Mouse (Mus musculus) layer of hippocampus, postnatal 25 days (tissue): Measurements from ENCODE around the gene Zdhhc8. TPM values are rescaled to one million over a fixed set of nuclear protein-coding genes. Genes with fewer than 3 reads are reported as not detected.
"Not testable (repeated sequence)": the region's sequence is repeated elsewhere in the genome, so short reads cannot be mapped to it uniquely, and the experiment has no call there.

Experiments
- DNase-seq, 2 experiments: peaks; one replicate each; pipeline ENCODE4 v3.0.0; 2022; ENCODE audit warnings: mixed read lengths in 2 of 2, low spot score in 1 of 2; ENCODE audit errors: extremely low spot score in 1 of 2
- total RNA-seq, 2 experiments: library from RNA; stranded (reverse); gene quantifications; 2 replicates each; pipeline ENCODE4 v1.2.3; 2021

Gene Zdhhc8
- total RNA-seq, 2 experiments from 2014 or later = 77.0 to 95.9 TPM

DNA sequence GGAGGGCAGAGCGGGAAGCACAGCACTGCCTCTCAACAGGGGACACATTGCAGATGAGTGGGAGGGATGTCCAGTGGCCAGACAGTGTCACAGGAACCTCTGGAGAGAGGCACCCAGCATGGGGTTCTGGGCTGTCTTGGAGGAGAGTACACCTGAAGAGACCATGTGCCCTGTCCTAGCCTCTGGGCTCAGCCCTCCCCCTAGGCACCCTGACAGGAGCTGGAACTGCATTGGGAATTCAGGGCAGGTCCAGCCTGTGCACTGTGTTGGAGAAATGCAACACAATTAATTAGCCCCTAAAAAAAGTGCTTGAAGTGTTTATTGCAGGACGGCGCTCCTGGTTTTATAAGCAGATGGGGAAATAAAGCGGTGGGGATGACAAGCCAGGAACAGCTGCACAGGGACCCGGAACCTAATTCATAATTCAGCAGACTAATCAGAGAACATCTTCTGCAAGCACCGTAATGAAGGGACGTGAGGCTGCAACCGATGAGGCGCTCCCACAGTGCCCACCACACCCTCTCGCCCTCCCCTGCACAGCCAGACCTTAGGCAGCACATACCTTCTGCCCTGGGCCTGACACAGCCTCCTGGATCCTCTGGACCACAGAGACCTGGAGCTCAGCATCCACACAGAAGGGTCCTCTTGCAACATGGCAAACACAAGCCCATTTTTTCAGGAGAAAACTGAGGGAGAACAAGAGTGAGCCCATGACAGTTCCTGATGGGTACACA is 36.4 kb downstream of the Zdhhc8 start:
- DNase-seq = no peak

DNA sequence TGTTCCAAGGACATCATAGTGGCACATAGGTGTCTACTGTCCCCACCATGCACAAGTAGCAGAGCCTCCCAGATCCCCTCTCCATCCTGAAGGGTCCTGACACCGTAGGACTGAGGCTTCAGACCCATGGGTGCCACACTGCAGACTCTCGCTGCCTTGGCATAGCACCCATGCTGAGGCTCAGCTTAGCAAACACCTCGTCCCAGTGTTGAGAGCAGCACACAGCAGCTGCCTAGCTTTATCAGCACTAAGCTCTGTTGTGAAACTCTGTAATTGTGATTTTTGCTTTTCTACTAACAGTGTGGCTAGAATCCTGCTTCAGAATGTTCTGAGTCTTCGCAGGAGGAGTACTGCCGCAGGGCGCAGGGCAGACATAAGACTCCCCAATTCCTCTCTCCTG is 37.1 kb downstream of the Zdhhc8 start:
- no peak for DNase-seq

DNA sequence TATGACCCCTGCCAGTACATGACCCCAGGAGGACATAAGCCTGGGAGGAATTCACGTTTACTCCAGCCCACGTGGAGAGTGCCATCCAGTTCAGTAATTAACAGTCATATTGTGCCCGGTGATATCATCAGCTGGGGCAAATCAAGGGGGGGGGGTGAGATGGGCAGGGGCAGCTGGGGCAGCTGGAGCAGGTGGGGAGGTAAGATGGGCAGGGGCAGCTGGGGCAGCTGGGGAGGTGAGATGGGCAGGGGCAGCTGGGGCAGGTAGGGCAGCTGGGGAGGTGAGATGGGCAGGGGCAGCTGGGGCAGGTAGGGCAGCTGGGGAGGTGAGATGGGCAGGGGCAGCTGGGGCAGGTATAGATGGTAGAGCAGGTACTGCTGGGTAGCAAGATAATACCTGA is 39.4 kb downstream of the Zdhhc8 start:
- not testable (repeated sequence) for DNase-seq

GRCm38 (mm10) chr16:18195068-18195467 is 39.9 kb downstream of the Zdhhc8 start:
- DNase-seq = peak in 1 of 2 experiments; percentile 20

DNA sequence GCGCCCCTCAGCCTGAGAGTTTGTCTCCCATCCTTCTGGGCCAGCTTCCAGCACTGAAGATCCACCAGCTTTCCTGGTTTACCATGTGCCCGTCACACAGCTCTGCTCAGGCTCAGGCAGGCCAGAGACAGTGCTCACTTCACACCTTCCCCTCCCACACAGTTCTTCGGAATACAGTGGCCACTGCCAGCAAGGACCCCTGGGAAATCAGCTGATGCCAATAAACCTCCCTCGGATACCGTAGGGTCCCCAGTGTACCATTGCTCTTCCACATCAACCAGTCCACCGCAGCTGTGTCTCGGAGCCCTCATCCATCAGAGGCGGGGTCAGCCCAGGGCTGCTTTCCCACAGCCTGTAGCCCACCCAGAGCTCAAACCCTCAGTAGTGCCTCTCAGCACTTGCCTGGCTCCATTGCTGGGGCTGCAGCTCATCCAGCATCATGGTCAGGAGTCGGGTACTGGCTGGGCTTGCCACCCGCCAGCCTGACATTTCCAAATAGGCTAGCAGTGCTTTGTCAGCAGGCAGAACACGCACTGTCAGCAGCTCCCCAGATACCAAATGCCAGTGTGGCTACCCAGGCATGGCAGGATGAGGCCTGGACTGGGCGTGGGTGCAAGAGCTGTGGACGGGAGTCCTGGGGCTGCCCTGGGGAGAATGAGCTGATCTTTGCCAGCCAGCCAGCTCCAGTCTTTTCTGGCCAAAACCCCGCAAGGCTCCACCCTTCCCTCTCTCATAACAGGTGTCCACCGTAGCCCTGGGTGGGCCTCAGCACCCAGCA is 40.5 kb downstream of the Zdhhc8 start:
- peak in 1 of 2 experiments; percentile 17 for DNase-seq

DNA sequence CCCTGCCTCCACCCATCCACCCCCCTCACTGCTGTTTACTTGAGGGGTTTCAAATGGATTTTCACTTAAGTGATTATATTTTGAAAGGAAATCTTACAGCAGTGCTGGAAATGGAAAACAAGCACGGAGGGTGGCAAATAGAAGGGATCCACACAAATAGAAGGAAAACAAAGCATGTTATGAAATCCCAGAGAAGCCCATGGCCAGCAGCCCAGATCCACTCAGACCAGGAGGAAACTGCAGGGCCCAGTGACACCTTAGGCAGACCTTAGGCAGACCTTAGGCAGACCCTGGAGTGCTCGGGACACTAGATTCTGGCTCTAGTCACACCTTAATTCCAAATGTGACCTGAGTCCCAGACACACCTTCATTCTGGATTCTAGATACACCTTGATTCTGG is 43.9 kb downstream of the Zdhhc8 start:
- DNase-seq = no peak

- DNase-seq = no peak
These were observed 47.7 kb downstream of the Zdhhc8 start for GRCm38 (mm10) chr16:18187221-18187620.

DNA sequence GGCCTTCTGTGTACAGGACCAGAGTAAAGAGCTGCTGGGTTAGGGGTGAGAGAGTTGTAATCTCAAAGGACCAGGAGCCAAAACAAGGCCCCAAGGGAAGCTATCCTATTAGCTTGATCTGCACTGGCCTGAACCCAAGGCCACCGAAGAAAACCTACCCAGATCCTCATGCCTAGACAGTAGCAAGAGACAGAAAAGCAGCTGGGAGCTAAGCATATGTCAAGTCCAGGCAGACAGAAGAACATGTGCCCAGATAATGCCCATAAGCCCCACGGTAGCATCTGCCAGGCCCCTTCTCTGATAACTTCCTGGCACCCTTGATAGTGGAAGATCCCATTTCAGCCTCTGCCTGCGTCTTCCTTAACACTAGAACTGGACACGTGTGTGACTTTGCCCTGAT is 48.1 kb downstream of the Zdhhc8 start:
- DNase-seq = no peak

DNA sequence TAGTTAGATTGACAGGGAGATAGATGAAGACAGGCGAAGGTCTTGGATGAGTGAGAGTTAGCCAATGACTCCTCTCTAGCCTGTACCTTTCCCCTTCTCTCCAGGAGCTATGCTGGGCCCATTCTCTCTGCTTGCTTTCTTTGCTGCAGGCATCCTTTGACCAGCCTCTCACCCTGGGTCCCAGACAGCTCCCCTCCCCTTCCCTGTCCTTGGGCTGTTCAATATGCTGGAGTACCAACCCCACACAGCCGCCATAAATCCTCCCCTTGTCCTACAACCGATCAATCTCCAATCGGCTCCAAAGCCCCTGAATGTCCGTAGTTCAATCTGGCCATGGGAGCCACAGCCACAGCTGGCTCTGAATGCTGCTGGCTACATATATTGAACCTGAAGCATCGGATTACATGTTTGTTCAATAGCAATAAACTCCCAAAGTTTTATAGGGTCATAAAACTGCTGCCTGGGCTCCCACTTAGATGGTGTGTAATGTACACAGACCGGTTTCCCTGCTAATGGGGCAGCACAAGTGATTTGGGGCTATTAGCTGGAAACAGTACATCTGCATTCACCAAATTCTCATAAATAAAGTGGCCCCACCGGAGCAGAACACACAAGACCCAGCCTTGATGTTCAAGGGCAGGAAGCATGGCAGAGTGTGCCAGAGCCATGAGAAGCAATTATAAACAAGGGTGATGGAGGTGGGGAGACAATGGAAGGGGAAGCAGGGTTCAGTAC is 49.1 kb downstream of the Zdhhc8 start:
- no peak for DNase-seq

- DNase-seq = no peak
These were observed 52.2 kb downstream of the Zdhhc8 start for GRCm38 (mm10) chr16:18182766-18183165.

DNA sequence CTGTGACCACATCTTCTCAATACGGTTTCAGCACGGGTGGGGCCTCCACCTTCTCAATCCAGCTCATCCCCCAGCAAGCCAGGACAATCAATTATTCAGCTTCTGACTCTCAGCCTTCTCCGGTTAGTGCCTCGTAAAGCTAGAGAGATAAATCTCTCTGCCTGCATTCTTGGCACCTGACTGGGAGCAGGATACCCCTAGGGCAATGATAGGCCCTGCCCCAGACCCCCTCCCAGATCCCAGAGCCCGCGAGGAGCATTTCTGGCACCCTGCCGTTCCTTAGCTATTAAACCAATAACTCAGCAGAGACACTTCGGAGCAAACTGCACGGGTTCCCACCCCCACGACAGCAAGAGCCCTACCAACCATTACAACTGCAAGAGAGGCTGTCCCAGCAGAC is 53.5 kb downstream of the Zdhhc8 start:
- DNase-seq = no peak

GRCm38 (mm10) chr16:18179591-18179990 is 55.3 kb downstream of the Zdhhc8 start:
- no peak for DNase-seq

DNA sequence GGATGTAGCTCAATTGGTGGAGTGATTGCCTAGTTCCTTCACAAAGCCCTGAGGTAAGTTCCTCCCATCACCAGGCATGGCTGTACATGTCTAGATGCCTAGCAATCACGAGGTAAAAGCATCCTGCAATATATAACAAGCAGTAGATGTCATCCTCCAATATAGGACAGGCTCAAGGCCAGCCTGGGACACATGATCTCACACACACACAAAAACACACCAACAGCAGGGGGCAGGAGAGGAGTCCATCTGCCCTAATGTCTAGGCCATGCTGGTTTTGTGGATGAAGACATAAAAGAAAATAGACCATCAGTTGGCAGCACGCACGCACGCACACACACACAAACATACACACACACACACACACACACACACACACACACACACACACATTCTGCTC is 58.2 kb downstream of the Zdhhc8 start:
- no peak for DNase-seq

GRCm38 (mm10) chr16:18175817-18176541 is 59.0 kb downstream of the Zdhhc8 start:
- DNase-seq = no peak

- DNase-seq = peak in 1 of 2 experiments; percentile 39
These were observed 61.1 kb downstream of the Zdhhc8 start for GRCm38 (mm10) chr16:18173788-18174187.

GRCm38 (mm10) chr16:18173231-18173630 is 61.7 kb downstream of the Zdhhc8 start:
- DNase-seq = peak in 1 of 2 experiments; percentile 47

DNA sequence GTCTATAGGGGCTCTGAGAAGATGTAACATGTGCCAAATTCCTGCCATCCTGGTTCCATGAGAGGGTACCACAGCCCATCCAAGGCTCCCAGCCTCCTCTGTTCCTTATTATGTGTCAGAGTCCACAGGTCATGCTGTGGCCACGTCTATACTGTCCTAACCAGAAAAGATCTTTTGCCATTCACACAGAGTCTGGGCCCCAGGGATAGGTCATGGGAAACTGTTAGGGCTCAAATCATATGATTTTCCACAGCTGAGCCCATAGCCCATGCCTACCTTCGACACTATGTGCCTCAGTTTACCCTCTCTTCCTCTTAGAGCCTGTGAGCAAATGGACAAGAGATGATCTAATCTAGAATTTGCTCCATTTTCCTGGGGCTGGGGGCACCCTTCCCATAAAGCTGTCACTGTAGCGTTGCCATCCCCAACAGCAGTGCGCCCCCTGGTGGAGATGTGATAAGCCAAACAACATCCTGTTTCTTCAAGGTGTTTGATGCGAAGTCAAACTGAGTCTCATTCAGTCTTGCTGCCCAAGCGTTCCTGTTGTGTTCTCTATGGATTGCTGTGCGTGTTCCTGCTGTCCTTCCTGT is 62.6 kb downstream of the Zdhhc8 start:
- DNase-seq = peak; percentile 79 to 98
